Mouse (Mus musculus): Measurements from ENCODE around the gene Cma2. TPM values are rescaled to one million over a fixed set of nuclear protein-coding genes. Genes with fewer than 3 reads are reported as not detected.
"Not testable (repeated sequence)": the region's sequence is repeated elsewhere in the genome, so short reads cannot be mapped to it uniquely, and the experiment has no call there.

Gene Cma2
- total and polyA plus RNA-seq, 3 experiments = not detected

DNA sequence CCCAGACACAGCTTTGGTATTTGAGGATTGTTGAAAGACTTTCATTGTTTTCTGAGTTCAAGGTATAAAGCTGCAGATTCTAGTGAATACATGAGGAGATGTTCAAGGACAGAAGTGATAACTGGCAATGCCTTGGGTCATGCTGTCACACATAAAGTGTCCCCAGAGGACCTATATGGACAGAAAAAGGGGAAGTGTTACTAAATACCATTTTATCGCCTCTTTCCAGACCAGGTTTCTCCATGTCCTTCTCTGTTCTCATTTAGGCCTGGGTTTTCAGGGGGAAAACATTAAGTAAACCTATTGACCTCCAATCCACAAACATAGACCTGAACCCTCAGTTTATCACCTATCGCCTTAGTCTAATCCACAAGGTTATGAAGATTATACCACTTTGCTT is 63.1 kb downstream of the Cma2 start:
- H3K79me2 ChIP-seq (ENCODE audit: control insufficient read depth, insufficient read depth, low read length, poor library complexity) = no peaks in the 10 kb centered on the region
- peak; percentile 51 for DNase-seq (ENCODE audit: low read depth, low spot score)
- no peak overlapping the region for H3K27ac ChIP-seq (ENCODE audit: control insufficient read depth, low read depth, low read length)
- H3K27me3 ChIP-seq (ENCODE audit: control insufficient read depth in 1 of 2, insufficient read depth in 2 of 2, low read length in 2 of 2) = 0 out of 4 replicates have a peak, but pooled peaks cover 0 to 2% of the 10 kb centered on the region in 2 experiments
- TF ChIP-seq MEF2A (IDR thresholded peaks at IDR 0.05; ENCODE audit: extremely low read depth, insufficient replicate concordance, low read depth, low read length, poor library complexity, severe bottlenecking) (no peak), TAL1 (IDR thresholded peaks at IDR 0.05; ENCODE audit: low read length) (peak; percentile 44), JUND (IDR thresholded peaks at IDR 0.05; ENCODE audit: low read depth, low read length) (no peak), KAT2A (conservative IDR thresholded peaks at IDR 0.05; ENCODE audit: low read depth, low read length) (no peak), GATA1 (IDR thresholded peaks at IDR 0.05; ENCODE audit: low read depth, low read length) (peak; percentile 12; the same call in 1 of the 2 replicates), RAD21 (IDR thresholded peaks at IDR 0.05; ENCODE audit: low read depth, low read length) (no peak), TCF12 (IDR thresholded peaks at IDR 0.05; ENCODE audit: low read depth, low read length) (0 out of 2 replicates have a peak, but pooled peaks have one; percentile 26), CTCF (IDR thresholded peaks at IDR 0.05 in 2 of 3, conservative IDR thresholded peaks at IDR 0.05 in 1 of 3; ENCODE audit: control insufficient read depth in 1 of 3, insufficient read depth in 1 of 3, low read depth in 2 of 3, low read length in 3 of 3, poor library complexity in 1 of 3, severe bottlenecking in 1 of 3) (no peak), EP300 (IDR thresholded peaks at IDR 0.05; ENCODE audit: low read depth in 1 of 2, low read length in 2 of 2) (peak; percentile 47 to 75; a peak in 3 of 4 replicates)
- peaks cover 0 to 8% of the 10 kb centered on the region in 2 experiments; a peak in 2 of 4 replicates for H3K36me3 ChIP-seq (ENCODE audit: control insufficient read depth in 1 of 2, insufficient read depth in 2 of 2, low read length in 2 of 2)
- H3K9me3 ChIP-seq (replicated peaks; ENCODE audit: insufficient read depth, low read length) = no peaks in the 10 kb centered on the region
- H3K9ac ChIP-seq (ENCODE audit: control insufficient read depth, low read depth, low read length, poor library complexity, severe bottlenecking) = no peak overlapping the region
- H3K4me3 ChIP-seq (ENCODE audit: control insufficient read depth in 1 of 2, insufficient read depth in 1 of 2, low read depth in 2 of 2, low read length in 2 of 2) = no peak overlapping the region
- peaks cover 0 to 4% of the 10 kb centered on the region in 2 experiments; a peak in 2 of 4 replicates for H3K4me1 ChIP-seq (ENCODE audit: control insufficient read depth in 1 of 2, insufficient read depth in 2 of 2, low read length in 2 of 2)

DNA sequence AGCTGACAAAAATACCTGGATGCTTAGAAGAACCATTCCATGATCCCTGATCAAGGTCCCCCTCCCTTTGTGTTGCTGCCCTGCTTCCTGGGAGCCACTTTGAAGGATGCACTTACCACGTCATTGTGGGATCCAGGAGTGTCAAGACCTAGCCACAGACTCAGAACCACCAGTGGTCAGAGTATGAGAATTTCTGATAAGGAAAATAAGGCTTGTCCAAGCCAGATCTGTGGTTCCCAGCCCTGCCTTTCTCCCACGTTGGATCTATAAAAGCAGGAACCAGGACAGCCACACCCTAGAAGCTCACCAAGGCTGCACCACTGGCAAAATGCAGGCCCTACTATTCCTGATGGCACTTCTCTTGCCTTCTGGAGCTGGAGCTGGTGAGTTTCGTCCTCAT is 66.9 kb downstream of the Cma2 start, which contains the start of gene Mcpt1:
Gene Mcpt1 (plus strand): TSS at position 301 of the 400 bp plus-strand sequence.
- not testable (repeated sequence) for DNase-seq (ENCODE audit: low read depth, low spot score); H3K27ac ChIP-seq (ENCODE audit: control insufficient read depth, low read depth, low read length); H3K4me3 ChIP-seq (ENCODE audit: control insufficient read depth in 1 of 2, insufficient read depth in 1 of 2, low read depth in 2 of 2, low read length in 2 of 2); H3K36me3 ChIP-seq (ENCODE audit: control insufficient read depth in 1 of 2, insufficient read depth in 2 of 2, low read length in 2 of 2); H3K27me3 ChIP-seq (ENCODE audit: control insufficient read depth in 1 of 2, insufficient read depth in 2 of 2, low read length in 2 of 2); H3K4me1 ChIP-seq (ENCODE audit: control insufficient read depth in 1 of 2, insufficient read depth in 2 of 2, low read length in 2 of 2); H3K9ac ChIP-seq (ENCODE audit: control insufficient read depth, low read depth, low read length, poor library complexity, severe bottlenecking); H3K79me2 ChIP-seq (ENCODE audit: control insufficient read depth, insufficient read depth, low read length, poor library complexity); H3K9me3 ChIP-seq (replicated peaks; ENCODE audit: insufficient read depth, low read length)

DNA sequence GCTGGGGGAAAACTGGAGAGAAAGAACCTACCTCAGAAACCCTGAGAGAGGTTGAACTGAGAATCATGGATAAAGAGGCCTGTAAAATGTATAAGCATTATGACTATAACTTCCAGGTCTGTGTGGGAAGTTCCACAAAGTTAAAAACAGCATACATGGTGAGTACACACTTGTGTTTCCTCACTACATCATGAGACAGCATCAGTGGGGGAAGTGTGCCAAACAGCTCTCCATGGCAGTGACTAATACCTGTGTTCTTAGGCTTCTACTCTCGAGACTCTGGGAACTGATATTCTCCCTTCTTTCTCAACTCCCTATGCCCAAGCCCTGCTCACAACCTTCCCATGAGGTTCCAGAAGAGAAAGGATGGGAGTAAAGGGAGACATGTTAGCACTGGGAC is 68.7 kb downstream of the Cma2 start:
- no peaks in the 10 kb centered on the region for H3K79me2 ChIP-seq (ENCODE audit: control insufficient read depth, insufficient read depth, low read length, poor library complexity)
- peaks cover 0 to under 1% of the 10 kb centered on the region in 2 experiments; a peak in 2 of 4 replicates for H3K36me3 ChIP-seq (ENCODE audit: control insufficient read depth in 1 of 2, insufficient read depth in 2 of 2, low read length in 2 of 2)
- H3K9me3 ChIP-seq (replicated peaks; ENCODE audit: insufficient read depth, low read length) = no peaks in the 10 kb centered on the region
- no peaks in the 10 kb centered on the region for H3K27me3 ChIP-seq (ENCODE audit: control insufficient read depth in 1 of 2, insufficient read depth in 2 of 2, low read length in 2 of 2)
- H3K4me1 ChIP-seq (ENCODE audit: control insufficient read depth in 1 of 2, insufficient read depth in 2 of 2, low read length in 2 of 2) = no peaks in the 10 kb centered on the region
- no peak overlapping the region for H3K9ac ChIP-seq (ENCODE audit: control insufficient read depth, low read depth, low read length, poor library complexity, severe bottlenecking)
- TF ChIP-seq GATA1 (IDR thresholded peaks at IDR 0.05; ENCODE audit: low read depth, low read length) = no peak
- no peak for TF ChIP-seq MYB (IDR thresholded peaks at IDR 0.05; ENCODE audit: low read depth, low read length)
- TF ChIP-seq JUND (IDR thresholded peaks at IDR 0.05; ENCODE audit: low read depth, low read length) = no peak
- no peak for TF ChIP-seq KAT2A (conservative IDR thresholded peaks at IDR 0.05; ENCODE audit: low read depth, low read length)
- no peak for TF ChIP-seq NRF1 (IDR thresholded peaks at IDR 0.05; ENCODE audit: insufficient read depth, low read depth, low read length, poor library complexity, severe bottlenecking)
- TF ChIP-seq SIN3A (IDR thresholded peaks at IDR 0.05; ENCODE audit: low read length) = no peak
- TF ChIP-seq MAX (IDR thresholded peaks at IDR 0.05; ENCODE audit: low read length) = no peak
- no peak for TF ChIP-seq UBTF (IDR thresholded peaks at IDR 0.05; ENCODE audit: borderline replicate concordance, insufficient read depth, low read depth, low read length)
- no peak for TF ChIP-seq POLR2A (IDR thresholded peaks at IDR 0.05; ENCODE audit: control insufficient read depth in 1 of 2, insufficient read depth in 1 of 2, low read depth in 1 of 2, low read length in 2 of 2, poor library complexity in 1 of 2)
- no peak for TF ChIP-seq TCF12 (IDR thresholded peaks at IDR 0.05; ENCODE audit: low read depth, low read length)
- no peak for TF ChIP-seq SMC3 (IDR thresholded peaks at IDR 0.05; ENCODE audit: low read depth, low read length)
- no peak for TF ChIP-seq MAZ (IDR thresholded peaks at IDR 0.05; ENCODE audit: low read depth, low read length)
- no peak for TF ChIP-seq ZNF384 (IDR thresholded peaks at IDR 0.05; ENCODE audit: low read depth, low read length)
- TF ChIP-seq MEF2A (IDR thresholded peaks at IDR 0.05; ENCODE audit: extremely low read depth, insufficient replicate concordance, low read depth, low read length, poor library complexity, severe bottlenecking) = no peak
- TF ChIP-seq HCFC1 (IDR thresholded peaks at IDR 0.05; ENCODE audit: low read depth, low read length) = no peak
- no peak for TF ChIP-seq ZC3H11A (IDR thresholded peaks at IDR 0.05; ENCODE audit: low read depth, low read length)
- H3K27ac ChIP-seq (ENCODE audit: control insufficient read depth, low read depth, low read length) = no peak overlapping the region
- no peak for DNase-seq (ENCODE audit: low read depth, low spot score)
- no peak overlapping the region for H3K4me3 ChIP-seq (ENCODE audit: control insufficient read depth in 1 of 2, insufficient read depth in 1 of 2, low read depth in 2 of 2, low read length in 2 of 2)

DNA sequence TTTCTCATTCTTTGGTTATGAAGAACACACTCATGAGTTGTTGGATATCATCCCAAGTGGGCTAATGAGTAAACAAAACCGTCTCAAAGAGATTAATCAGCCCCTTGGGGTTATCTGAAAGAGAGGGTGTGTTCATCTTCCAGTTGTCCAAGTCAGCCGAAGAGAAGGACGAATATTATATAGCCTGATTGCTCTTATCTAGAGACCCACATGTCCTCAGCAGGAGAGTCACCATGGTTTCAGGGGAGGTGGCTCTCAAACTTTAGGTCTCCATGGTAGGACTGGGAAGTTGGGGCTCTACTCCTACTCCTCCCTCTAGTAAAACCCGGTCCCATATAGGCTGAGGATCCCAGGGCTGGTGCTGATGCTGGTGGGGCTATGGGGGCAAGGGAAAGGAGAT is 70.5 kb downstream of the Cma2 start:
- peak; percentile 9 for DNase-seq (ENCODE audit: low read depth, low spot score)

More for the DNA sequence above, 70.5 kb downstream of the Cma2 start:
- H3K36me3 ChIP-seq (ENCODE audit: control insufficient read depth in 1 of 2, insufficient read depth in 2 of 2, low read length in 2 of 2); H3K4me3 ChIP-seq (ENCODE audit: control insufficient read depth in 1 of 2, insufficient read depth in 1 of 2, low read depth in 2 of 2, low read length in 2 of 2); H3K9ac ChIP-seq (ENCODE audit: control insufficient read depth, low read depth, low read length, poor library complexity, severe bottlenecking); H3K27ac ChIP-seq (ENCODE audit: control insufficient read depth, low read depth, low read length); H3K27me3 ChIP-seq (ENCODE audit: control insufficient read depth in 1 of 2, insufficient read depth in 2 of 2, low read length in 2 of 2); H3K9me3 ChIP-seq (replicated peaks; ENCODE audit: insufficient read depth, low read length); H3K4me1 ChIP-seq (ENCODE audit: control insufficient read depth in 1 of 2, insufficient read depth in 2 of 2, low read length in 2 of 2); H3K79me2 ChIP-seq (ENCODE audit: control insufficient read depth, insufficient read depth, low read length, poor library complexity): not testable (repeated sequence)

Measured in MEL (cell line).